Mouse (Mus musculus): ENCODE data around the gene Upk3bl. TPM values are rescaled to one million over a fixed set of nuclear protein-coding genes. Genes with fewer than 3 reads are reported as not detected.
"Not testable (repeated sequence)": the region's sequence is repeated elsewhere in the genome, so short reads cannot be mapped to it uniquely, and the experiment has no call there.

Gene Upk3bl
- total RNA-seq, 2 experiments from 2014 or later, result 0.75 TPM; not detected in 1

GRCm38 (mm10) chr5:136084144-136084881, 30.0 kb downstream of the Upk3bl start:
- DNase-seq (ENCODE audit: low spot score in 2 of 2), result no peak

- DNase-seq (ENCODE audit: low spot score in 2 of 2), result no peak
Observed at GRCm38 (mm10) chr5:136084891-136085651, 30.8 kb downstream of the Upk3bl start.

GRCm38 (mm10) chr5:136086290-136086689, 32.0 kb downstream of the Upk3bl start:
- DNase-seq (ENCODE audit: low spot score in 2 of 2), result no peak

- DNase-seq (ENCODE audit: low spot score in 2 of 2), result no peak
Observed at GRCm38 (mm10) chr5:136088821-136089575, 34.7 kb downstream of the Upk3bl start.

- DNase-seq (ENCODE audit: low spot score in 2 of 2), result no peak
Observed at GRCm38 (mm10) chr5:136091927-136092326, 37.6 kb downstream of the Upk3bl start.

GRCm38 (mm10) chr5:136094249-136095010, 40.1 kb downstream of the Upk3bl start:
- peak; percentile 39 to 50 for DNase-seq (ENCODE audit: low spot score in 2 of 2)

GRCm38 (mm10) chr5:136095089-136095488, 40.8 kb downstream of the Upk3bl start:
- DNase-seq (ENCODE audit: low spot score in 2 of 2), result no peak

GRCm38 (mm10) chr5:136098536-136098935, 44.2 kb downstream of the Upk3bl start:
- no peak for DNase-seq (ENCODE audit: low spot score in 2 of 2)

- DNase-seq (ENCODE audit: low spot score in 2 of 2), result peak; percentile 71 to 80
Observed at GRCm38 (mm10) chr5:136102099-136102820, 48.0 kb downstream of the Upk3bl start.

- DNase-seq (ENCODE audit: low spot score in 2 of 2), result no peak
Observed at GRCm38 (mm10) chr5:136104511-136104910, 50.2 kb downstream of the Upk3bl start.

- no peak for DNase-seq (ENCODE audit: low spot score in 2 of 2)
Observed at GRCm38 (mm10) chr5:136108486-136108885, 54.2 kb downstream of the Upk3bl start.

- no peak for DNase-seq (ENCODE audit: low spot score in 2 of 2)
Observed at GRCm38 (mm10) chr5:136109042-136109441, 54.8 kb downstream of the Upk3bl start.

GRCm38 (mm10) chr5:136113546-136113945, 59.3 kb downstream of the Upk3bl start:
- DNase-seq (ENCODE audit: low spot score in 2 of 2), result not testable (repeated sequence)

Small RNAs within 50 kb of the gene (microRNA-seq; reads per million reads assigned to microRNA genes)
- gene Mir7035, result 1.7 to 2.1 reads per million in 2 experiments

Other genes with a start within 250 kb of the Upk3bl start
- 10 to 100 TPM; 94.9 to 95.4 TPM for gene Srrm3, start 247.6 kb upstream of the Upk3bl start, total RNA-seq (2021)
- 10 to 100 TPM; 16.5 to 31.4 TPM for gene Hspb1, start 166.6 kb upstream of the Upk3bl start, total RNA-seq (2021)
- 1,000 to 10,000 TPM; 1,157 to 1,215 TPM for gene Ywhag, start 119.9 kb upstream of the Upk3bl start, total RNA-seq (2021)
- 1 to 10 TPM in 1 of 2 experiments, under 1 TPM in 1; 0.79 to 1.3 TPM for gene Ssc4d, start 80.0 kb upstream of the Upk3bl start, total RNA-seq (2021)
- gene Zp3, start 74.4 kb upstream of the Upk3bl start, total RNA-seq (2021), result not detected
- 10 to 100 TPM in 1 of 2 experiments, 1 to 10 TPM in 1; 8.3 to 10.2 TPM for gene Dtx2, start 59.7 kb upstream of the Upk3bl start, total RNA-seq (2021)
- gene Upk3b, start 16.0 kb upstream of the Upk3bl start, total RNA-seq (2021), result not detected
- gene Rasa4, start 29.4 kb downstream of the Upk3bl start, total RNA-seq (2021), result 10 to 100 TPM in 1 of 2 experiments, 1 to 10 TPM in 1; 4.8 to 10.3 TPM
- gene Polr2j, start 62.1 kb downstream of the Upk3bl start, total RNA-seq (2021), result 10 to 100 TPM; 74.9 to 75.7 TPM
- gene Lrwd1, start 81.6 kb downstream of the Upk3bl start, total RNA-seq (2021), result 10 to 100 TPM; 13.8 to 16.2 TPM
- gene Alkbh4, start 81.7 kb downstream of the Upk3bl start, total RNA-seq (2021), result 1 to 10 TPM; 9.0 to 9.5 TPM
- gene Orai2, start 116.2 kb downstream of the Upk3bl start, total RNA-seq (2021), result 10 to 100 TPM; 45.9 to 48.5 TPM
- gene Prkrip1, start 144.5 kb downstream of the Upk3bl start, total RNA-seq (2021), result 10 to 100 TPM; 36.2 to 40.7 TPM
- gene Sh2b2, start 192.1 kb downstream of the Upk3bl start, total RNA-seq (2021), result 1 to 10 TPM; 7.5 to 8.4 TPM